Mouse (Mus musculus) G1E (cell line): ENCODE data around the gene Cebpb. TPM values are rescaled to one million over a fixed set of nuclear protein-coding genes. Genes with fewer than 3 reads are reported as not detected.

Source experiments
- ATAC-seq: 2 replicates; pipeline ENCODE4 v1.8.0; 2016; ENCODE audit warnings: mild to moderate bottlenecking; ENCODE audit not compliant: insufficient number of reproducible peaks, poor library complexity, low FRiP score, severe bottlenecking; ENCODE audit errors: extremely low read depth
- DNase-seq: peaks from one replicate; pipeline ENCODE4 v3.0.0; 2012; ENCODE audit warnings: low spot score
- H3K27me3 ChIP-seq: 2 replicates; pipeline ENCODE4 v1.6.1; 2012; ENCODE audit warnings: mild to moderate bottlenecking, low read length, inconsistent platforms; ENCODE audit not compliant: insufficient read depth
- H3K36me3 ChIP-seq: replicated peaks from 2 replicates; pipeline ENCODE3; 2012; ENCODE audit warnings: mild to moderate bottlenecking, inconsistent platforms
- H3K4me1 ChIP-seq: 2 replicates; pipeline ENCODE4 v1.6.1; 2012; ENCODE audit warnings: low read depth, low read length, inconsistent platforms, mixed read lengths; ENCODE audit not compliant: insufficient read depth
- H3K4me3 ChIP-seq: 2 replicates; pipeline ENCODE4 v1.5.1; 2012; ENCODE audit warnings: low read depth, mild to moderate bottlenecking, inconsistent platforms, low read length, moderate library complexity, mixed read lengths
- H3K9me3 ChIP-seq: replicated peaks from 2 replicates; pipeline ENCODE4 v1.6.1; 2012; ENCODE audit warnings: inconsistent platforms
- CTCF ChIP-seq: IDR thresholded peaks from 2 replicates; pipeline ENCODE4 v1.5.1; 2012; ENCODE audit warnings: low read depth, low read length, inconsistent platforms, mixed read lengths
- GATA1 ChIP-seq: IDR thresholded peaks from 2 replicates; pipeline ENCODE4 v1.6.1; 2012; ENCODE audit warnings: borderline replicate concordance, low read length, inconsistent platforms, mixed read lengths
- GATA2 ChIP-seq: IDR thresholded peaks from 2 replicates; pipeline ENCODE4 v1.6.1; 2012; ENCODE audit warnings: low read depth, low read length, inconsistent platforms, borderline replicate concordance
- POLR2AphosphoS5 ChIP-seq: IDR thresholded peaks from 2 replicates; pipeline ENCODE4 v1.6.1; 2012; ENCODE audit warnings: low read depth, low read length, inconsistent platforms; ENCODE audit not compliant: insufficient replicate concordance
- TAL1 ChIP-seq: conservative IDR thresholded peaks from 2 replicates; pipeline ENCODE4 v1.6.1; 2012; ENCODE audit warnings: low read depth, low read length, inconsistent platforms, mixed read lengths
- polyA plus RNA-seq: library from polyadenylated mRNA; stranded (reverse); fragments of >175 nt; gene quantifications from 2 replicates; pipeline ENCODE4 v1.2.3, GENCODE M21; 2012
- total RNA-seq, 2 experiments: library from RNA; stranded (forward) in 1 of 2; stranded (reverse) in 1 of 2; fragments of 200-1000 nt in 1 of 2; fragments of >200 nt in 1 of 2; fragmentation: Nextera tagmentation in 1 of 2; gene quantifications; 2 replicates each; pipeline ENCODE4 v1.2.3; 2014 to 2017

Cebpb gene
- total and polyA plus RNA-seq, 3 experiments, result 12.5 to 61.6 (median 12.9) TPM

DNA sequence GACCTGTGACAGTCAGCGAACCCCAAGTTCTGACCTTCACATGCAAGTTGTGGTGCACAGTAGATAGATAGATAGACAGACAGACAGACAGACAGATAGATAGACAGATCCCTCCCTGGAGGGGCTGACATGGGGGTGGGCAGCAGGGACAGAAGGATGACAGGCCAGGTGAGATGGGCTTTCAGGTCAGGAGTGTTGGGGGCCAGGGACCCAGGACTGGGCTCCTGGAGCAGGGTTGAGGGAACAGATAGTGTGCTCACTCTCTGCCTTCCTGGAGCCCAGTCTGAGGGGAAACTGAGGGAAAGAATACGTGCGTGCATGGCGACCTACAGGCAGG lies 1.5 kb upstream of the Cebpb start:
- H3K36me3 ChIP-seq, result peaks cover 54% of the 10 kb centered on the region
- TF ChIP-seq GATA1 (no peak), POLR2AphosphoS5 (no peak), TAL1 (no peak), CTCF (no peak), GATA2 (no peak)
- H3K9me3 ChIP-seq, result no peaks in the 10 kb centered on the region
- H3K4me3 ChIP-seq, result peak overlapping the region; percentile 10; the same call in 1 of the 2 replicates
- peaks cover 65% of the 10 kb centered on the region for H3K4me1 ChIP-seq
- ATAC-seq (no peak), DNase-seq (no peak)
- peaks cover 17% of the 10 kb centered on the region; the same call in 1 of the 2 replicates for H3K27me3 ChIP-seq

DNA sequence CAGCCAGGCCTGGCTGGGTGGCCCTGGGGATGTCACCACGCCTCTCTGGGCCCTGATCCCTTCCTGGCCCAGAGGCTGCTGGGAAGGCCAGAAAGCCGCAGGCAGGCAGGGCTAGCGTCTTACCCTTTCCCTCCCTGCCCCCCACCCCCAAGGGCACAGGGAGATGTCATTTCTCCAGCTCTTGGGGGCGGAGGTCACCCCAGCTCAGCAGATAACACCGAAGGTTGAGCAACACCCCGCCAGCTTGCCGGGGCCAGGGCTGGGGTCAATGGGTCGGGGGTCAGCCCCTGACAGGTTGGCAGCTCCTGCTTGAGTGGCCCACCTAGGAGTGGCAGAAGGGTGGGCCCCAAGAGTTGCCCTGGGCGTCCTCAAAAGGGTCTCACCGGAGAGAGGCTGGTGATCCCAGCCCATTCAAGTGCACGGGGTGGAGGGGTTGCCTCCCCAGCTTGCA lies 1.0 kb upstream of the Cebpb start:
- no peak for TF ChIP-seq GATA2
- no peak for TF ChIP-seq CTCF
- no peak for TF ChIP-seq TAL1
- no peak for TF ChIP-seq GATA1
- no peak for TF ChIP-seq POLR2AphosphoS5
- peak; percentile 54 for DNase-seq
- H3K36me3 ChIP-seq, result peaks cover 58% of the 10 kb centered on the region
- H3K9me3 ChIP-seq, result no peaks in the 10 kb centered on the region
- ATAC-seq, result peak; percentile 18; the same call in 1 of the 2 replicates
- H3K4me3 ChIP-seq, result peak overlapping the region; percentile 86; the same call in 1 of the 2 replicates
- H3K4me1 ChIP-seq, result peaks cover 67% of the 10 kb centered on the region
- H3K27me3 ChIP-seq, result peaks cover 17% of the 10 kb centered on the region; the same call in 1 of the 2 replicates

DNA sequence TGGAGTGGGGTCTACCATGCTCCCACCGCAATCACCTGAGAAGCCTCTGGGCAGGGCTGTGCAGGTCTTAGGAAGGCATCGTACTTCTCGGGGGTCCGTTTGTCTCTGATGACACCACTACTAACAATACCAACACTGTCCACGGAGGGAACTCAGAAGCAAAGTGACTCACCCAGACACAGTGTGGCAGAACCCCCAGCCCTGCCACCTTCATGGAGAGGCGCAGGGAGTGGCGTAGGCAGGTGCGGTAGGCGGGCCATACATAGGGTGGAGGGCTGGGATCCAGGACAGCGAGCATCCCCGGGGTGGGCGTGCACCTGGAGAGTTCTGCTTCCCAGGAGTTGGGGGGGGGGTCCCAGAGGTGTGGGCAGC lies 603 bp upstream of the Cebpb start:
- ATAC-seq, result no peak
- H3K9me3 ChIP-seq, result no peaks in the 10 kb centered on the region
- TF ChIP-seq POLR2AphosphoS5, result no peak
- TF ChIP-seq CTCF, result no peak
- TF ChIP-seq TAL1, result no peak
- no peak for TF ChIP-seq GATA1
- no peak for TF ChIP-seq GATA2
- peaks cover 63% of the 10 kb centered on the region for H3K36me3 ChIP-seq
- peaks cover 72% of the 10 kb centered on the region for H3K4me1 ChIP-seq
- peak; percentile 46 for DNase-seq
- peak overlapping the region; percentile 86; the same call in 1 of the 2 replicates for H3K4me3 ChIP-seq
- peaks cover 17% of the 10 kb centered on the region; the same call in 1 of the 2 replicates for H3K27me3 ChIP-seq

DNA sequence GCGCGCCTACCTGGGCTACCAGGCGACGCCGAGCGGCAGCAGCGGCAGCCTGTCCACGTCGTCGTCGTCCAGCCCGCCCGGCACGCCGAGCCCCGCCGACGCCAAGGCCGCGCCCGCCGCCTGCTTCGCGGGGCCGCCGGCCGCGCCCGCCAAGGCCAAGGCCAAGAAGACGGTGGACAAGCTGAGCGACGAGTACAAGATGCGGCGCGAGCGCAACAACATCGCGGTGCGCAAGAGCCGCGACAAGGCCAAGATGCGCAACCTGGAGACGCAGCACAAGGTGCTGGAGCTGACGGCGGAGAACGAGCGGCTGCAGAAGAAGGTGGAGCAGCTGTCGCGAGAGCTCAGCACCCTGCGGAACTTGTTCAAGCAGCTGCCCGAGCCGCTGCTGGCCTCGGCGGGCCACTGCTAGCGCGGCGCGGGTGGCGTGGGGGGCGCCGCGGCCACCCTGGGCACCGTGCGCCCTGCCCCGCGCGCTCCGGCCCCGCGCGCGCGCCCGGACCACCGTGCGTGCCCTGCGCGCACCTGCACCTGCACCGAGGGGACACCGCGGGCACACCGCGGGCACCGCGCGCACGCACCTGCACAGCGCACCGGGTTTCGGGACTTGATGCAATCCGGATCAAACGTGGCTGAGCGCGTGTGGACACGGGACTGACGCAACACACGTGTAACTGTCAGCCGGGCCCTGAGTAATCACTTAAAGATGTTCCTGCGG lies 945 bp downstream of the Cebpb start, which contains the start of gene Tmem189:
Gene Tmem189, minus strand, starts transcription at position 322 of the 718 bp plus-strand sequence.
- no peak for TF ChIP-seq GATA2
- no peak for TF ChIP-seq GATA1
- no peak for TF ChIP-seq CTCF
- TF ChIP-seq POLR2AphosphoS5, result no peak
- TF ChIP-seq TAL1, result no peak
- Histone ChIP-seq H3K27me3 (peaks cover 17% of the 10 kb centered on the region; the same call in 1 of the 2 replicates), H3K4me1 (peaks cover 66% of the 10 kb centered on the region), H3K36me3 (peaks cover 59% of the 10 kb centered on the region), H3K4me3 (peak within 1 kb of the TSS; percentile 86), H3K9me3 (no peaks in the 10 kb centered on the region)
- ATAC-seq (no peak), DNase-seq (peak; percentile 82)

DNA sequence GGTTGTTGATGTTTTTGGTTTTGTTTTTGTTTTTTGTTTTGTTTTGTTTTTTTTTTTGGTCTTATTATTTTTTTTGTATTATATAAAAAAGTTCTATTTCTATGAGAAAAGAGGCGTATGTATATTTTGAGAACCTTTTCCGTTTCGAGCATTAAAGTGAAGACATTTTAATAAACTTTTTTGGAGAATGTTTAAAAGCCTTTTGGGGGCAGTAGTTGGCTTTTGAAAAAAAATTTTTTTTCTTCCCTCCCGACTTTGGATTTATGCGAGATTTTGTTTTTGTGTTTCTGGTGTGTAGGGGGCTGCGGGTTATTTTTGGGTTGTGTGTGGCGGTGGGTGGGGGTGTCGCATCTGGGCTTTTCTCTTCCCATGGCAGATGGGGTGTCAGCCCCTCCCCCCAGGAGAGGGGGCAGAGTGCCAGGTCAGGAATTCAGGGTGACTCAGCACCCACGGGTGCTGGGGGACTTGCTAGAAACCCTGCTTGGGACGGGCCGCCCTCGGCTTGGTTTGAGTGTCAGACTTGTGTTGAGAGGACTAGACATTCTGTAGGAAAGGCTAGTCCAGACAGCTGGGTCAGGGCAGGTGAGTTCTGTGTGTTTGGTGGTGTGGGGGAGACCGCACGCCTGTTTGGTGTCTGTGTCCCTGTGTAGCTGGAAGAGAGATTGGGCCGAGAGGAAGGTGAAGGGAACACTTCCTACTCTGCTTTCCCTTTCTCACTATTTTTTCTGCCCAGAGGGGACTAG lies 1.7 kb downstream of the Cebpb start:
- peaks cover 66% of the 10 kb centered on the region for H3K4me1 ChIP-seq
- no peak for TF ChIP-seq GATA2
- no peak for TF ChIP-seq CTCF
- no peak for TF ChIP-seq POLR2AphosphoS5
- TF ChIP-seq TAL1, result no peak
- no peak for TF ChIP-seq GATA1
- H3K27me3 ChIP-seq, result peaks cover 17% of the 10 kb centered on the region; the same call in 1 of the 2 replicates
- DNase-seq, result peak; percentile 61
- peak overlapping the region; percentile 86 for H3K4me3 ChIP-seq
- peaks cover 58% of the 10 kb centered on the region for H3K36me3 ChIP-seq
- ATAC-seq, result no peak
- H3K9me3 ChIP-seq, result no peaks in the 10 kb centered on the region

DNA sequence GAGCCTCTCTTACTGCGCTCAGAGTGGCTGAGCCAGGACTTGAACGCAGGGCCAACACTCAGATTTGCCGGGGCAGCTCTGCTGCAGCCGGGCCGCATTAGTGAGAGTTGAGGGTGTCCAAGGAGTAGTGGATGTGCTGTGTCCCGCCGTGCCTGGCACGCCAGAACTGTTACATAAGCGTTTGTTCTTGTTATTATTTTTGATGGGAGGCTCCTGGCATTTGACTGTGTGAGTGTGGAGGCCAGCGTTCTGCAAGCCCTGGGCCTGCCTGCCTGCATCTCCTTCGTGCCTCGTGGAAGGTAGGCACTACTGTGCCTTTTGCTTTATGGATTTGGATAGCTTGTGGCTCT lies 2.2 kb downstream of the Cebpb start:
- peaks cover 63% of the 10 kb centered on the region for H3K4me1 ChIP-seq
- H3K36me3 ChIP-seq, result peaks cover 56% of the 10 kb centered on the region
- H3K9me3 ChIP-seq, result no peaks in the 10 kb centered on the region
- H3K27me3 ChIP-seq, result peaks cover 17% of the 10 kb centered on the region; the same call in 1 of the 2 replicates
- ATAC-seq (no peak), DNase-seq (no peak)
- TF ChIP-seq POLR2AphosphoS5, result no peak
- no peak for TF ChIP-seq GATA1
- TF ChIP-seq GATA2, result no peak
- H3K4me3 ChIP-seq, result peak overlapping the region; percentile 86
